Mouse (Mus musculus) adipocyte (in vitro differentiated cells): Measurements from ENCODE around the gene Rsl1.
"Not testable (repeated sequence)": the region's sequence is repeated elsewhere in the genome, so short reads cannot be mapped to it uniquely, and the experiment has no call there.

ENCODE experiments used
- DNase-seq: peaks from one replicate; pipeline ENCODE4 v3.0.0-alpha.2; 2016; ENCODE audit warnings: low spot score

Gene Rsl1

DNA sequence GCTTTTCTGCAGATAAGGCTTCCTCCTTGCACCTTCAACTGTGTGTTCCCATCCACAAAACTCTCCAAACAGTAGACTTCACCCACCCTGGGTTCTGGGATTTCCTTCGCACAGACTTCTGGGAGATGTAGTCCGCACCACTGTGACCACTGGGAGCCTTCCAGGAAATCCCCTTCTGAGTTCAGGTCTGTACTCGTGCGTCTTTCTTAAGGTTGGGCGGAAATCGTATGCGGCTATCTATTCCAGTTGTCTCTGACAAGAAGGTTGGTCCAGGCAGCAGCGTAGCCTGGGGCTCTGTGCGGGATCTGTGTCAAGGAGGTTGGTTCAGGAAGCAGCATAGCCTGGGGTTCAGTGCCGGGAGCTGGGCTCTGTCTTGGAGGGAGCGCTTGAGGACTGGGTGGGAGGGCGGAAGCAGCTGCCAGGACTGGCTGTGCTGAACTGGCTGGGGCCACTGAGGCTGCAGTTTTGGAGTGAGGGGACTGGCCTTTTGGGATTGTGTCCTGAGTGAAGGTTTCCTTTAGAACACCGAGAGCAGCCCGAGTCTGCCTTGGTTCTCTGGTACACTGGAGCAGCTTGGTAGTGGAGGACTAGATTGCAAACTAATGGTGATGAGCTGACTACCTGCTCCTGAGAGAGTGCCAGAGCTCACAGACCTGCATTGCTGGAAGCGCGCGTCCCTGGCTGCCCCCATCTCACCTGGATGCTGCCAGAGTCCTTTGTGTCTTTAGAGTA, at the start of gene Rsl1:
Rsl1 (plus strand) TSS at position 192 of the 732 bp plus-strand sequence.
- DNase-seq, result peak; percentile 59

DNA sequence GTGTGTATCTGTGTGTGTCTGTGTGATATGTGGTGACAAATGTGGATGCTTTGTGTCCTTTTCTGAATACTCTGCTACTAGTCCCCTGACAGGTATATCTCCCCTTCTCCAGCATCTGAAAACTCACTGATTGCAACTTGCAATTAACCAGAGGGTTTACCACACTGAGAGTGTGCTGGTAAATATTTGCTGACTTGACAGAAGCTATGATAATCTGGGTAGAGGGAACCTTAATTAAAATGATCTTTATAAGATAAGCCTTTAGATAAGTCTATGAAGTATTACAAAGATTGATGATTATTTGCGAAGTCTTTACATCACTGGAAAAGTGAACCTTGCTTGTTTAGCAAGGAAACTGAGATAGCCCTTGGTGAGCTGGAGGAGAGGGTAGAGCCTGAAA, 48.5 kb upstream of the Rsl1 start:
- no peak for DNase-seq

DNA sequence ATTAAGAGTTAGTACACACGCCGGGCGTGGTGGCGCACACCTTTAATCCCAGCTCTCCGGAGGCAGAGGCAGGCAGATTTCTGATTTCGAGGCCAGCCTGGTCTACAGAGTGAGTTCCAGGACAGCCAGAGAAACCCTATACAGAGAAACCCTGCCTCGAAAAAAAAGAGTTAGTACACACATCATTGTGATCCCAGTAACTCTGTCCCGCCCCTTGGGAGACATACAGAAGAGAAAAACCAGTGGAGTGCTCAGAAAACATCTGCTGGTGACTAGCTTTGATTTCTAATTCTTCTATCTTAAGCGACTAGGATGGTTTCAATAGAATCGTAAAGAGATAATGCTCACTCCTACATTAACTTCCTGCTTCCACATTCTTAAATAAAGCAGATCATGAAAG, 45.5 kb upstream of the Rsl1 start:
- DNase-seq, result not testable (repeated sequence)

DNA sequence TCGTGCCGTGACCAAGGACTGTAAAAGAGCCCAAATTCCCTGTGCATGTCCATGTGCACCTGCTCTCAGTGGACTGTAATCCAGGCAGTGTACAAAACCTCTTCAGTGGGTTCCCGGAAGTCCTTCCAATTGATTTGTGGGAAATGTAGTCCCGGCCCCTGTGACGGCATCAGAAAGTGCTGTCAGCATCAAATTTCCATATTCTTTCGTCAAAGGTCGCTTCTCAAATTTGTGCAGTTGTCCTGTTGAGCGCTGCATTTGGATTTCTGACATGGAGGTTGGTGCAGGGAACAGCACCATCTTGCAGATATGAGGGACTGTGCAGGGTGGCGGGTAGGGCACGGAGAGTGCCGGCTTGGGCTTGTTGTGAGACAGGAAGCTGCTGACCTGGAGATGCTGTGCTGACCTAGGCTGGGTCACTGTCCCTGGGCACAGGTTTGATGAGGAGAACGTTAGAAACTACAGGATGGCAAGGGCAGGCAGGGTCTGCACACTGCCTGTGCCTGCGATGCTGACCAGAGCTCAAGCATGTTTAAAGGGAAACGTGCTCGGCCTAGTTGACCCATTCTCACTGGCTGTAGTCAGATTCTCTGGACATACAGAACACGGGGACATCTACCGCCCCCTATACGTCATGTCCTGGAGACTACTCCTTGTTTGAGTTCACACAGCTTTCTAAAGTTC, 44.8 kb upstream of the Rsl1 start:
- DNase-seq, result peak; percentile 86

DNA sequence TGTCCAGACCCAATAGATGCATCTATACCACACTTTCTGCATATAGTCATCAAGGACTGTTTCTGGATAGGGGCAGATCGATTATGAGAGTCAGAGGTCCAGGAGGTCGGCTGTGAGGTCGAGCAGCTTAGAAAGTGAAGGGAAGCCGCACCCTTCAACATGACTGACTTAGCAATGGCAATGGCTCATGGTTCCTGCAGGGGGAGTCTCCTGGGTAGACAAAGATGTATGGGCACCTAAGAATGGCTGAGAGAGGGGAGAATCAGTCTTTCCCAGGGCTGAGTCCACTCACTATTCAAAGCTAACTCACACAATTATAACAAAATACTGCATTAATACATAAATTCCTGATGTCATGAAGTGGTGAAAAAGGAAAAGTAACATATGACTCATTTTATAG, 6.9 kb upstream of the Rsl1 start:
- not testable (repeated sequence) for DNase-seq

DNA sequence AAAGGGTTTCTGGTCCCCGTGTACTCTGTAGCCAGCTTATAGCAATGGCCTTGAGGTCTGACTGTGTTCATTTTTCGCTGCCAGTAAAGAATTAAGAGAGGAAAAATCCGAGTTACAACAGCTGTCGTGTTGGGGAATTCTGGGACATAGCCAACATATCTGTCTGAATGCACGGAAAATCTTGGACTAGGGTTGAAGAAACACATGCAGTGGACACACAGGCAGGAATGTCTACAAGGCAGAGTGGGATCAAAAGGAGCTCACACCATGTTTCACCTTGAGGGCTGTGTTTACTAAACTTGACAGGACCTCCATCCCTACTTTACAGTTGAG, 707 bp downstream of the Rsl1 start:
- DNase-seq, result no peak

DNA sequence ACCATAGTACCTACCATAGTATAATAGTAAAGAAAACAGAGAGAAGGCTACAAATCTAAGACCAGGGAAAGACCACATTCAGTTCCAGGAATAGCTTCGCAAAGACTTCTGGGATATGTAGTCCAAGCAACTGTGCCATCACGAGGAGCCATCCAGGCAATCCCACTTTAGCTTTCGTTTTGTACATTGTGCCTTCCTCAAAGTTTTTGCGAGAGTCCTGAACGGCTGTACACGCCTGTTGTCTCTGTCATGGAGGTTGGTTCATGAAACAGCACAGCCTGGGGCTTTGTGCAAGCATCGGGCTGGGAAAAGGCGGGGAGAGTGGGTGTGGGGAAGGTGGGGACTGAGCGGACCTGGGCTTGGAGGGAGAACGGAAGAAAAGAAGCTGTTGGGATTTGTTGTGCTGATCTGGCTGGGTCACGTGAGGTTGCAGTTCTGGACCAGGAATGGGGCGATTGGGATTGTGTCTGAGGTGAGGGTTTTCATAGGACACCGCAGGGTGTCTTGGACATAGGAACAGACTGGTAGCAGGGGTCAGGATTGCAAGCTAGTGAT, 21.4 kb downstream of the Rsl1 start, which contains the start of gene Zfp455:
Zfp455 (plus strand) TSS at position 167 of the 555 bp plus-strand sequence.
- peak; percentile 77 for DNase-seq

GRCm38 (mm10) chr13:67201656-67202055, 28.7 kb downstream of the Rsl1 start:
- no peak for DNase-seq

GRCm38 (mm10) chr13:67214015-67214607, 41.1 kb downstream of the Rsl1 start:
- peak; percentile 12 for DNase-seq
